Mouse (Mus musculus): ENCODE data around the gene Tcf20.

DNA sequence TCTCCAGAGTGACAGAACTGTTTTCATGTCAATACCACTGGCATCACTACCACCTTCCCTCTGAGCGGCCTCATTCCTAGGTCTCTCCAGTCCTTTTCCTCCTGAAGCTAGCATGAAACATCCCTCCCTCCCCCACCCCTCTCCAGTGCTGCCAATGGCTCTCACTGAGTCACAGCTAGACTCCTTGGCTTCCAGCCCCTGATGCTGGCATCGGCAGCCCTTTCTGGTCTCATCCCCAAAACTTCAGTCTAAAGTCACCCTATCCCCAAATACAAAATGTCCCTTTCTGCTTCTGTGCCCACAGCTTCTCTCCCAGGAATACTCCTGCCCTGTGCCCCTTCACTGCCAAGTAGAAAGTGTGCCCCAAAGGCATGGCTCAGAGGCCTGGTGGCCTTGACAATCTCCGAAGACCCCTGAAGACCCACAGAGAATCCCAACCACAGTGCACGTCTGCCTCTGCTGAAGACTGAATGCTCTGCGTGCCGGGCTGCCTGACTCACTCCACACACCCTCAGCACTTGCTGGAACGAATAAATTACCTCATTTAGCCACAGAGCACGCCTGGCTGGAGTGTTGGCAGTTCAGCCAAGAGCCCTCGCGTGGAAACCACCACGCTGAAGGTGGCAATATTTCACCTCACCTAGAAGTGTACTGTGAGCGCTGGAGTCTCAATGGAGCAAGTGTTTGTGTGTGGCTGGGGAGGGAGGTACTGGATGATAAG lies 47.0 kb downstream of the Tcf20 start:
- no peak for TF ChIP-seq CTCF (IDR thresholded peaks at IDR 0.05; ENCODE audit: borderline replicate concordance, control insufficient read depth, extremely low read depth, insufficient read depth, low read length, poor library complexity)
- no peak for TF ChIP-seq POLR2A (IDR thresholded peaks at IDR 0.05; ENCODE audit: control insufficient read depth, extremely low read depth, insufficient read depth, low read length, poor library complexity)
